15 mouse cellular contexts compared by ENCODE assay signal in the genomic region with DNA sequence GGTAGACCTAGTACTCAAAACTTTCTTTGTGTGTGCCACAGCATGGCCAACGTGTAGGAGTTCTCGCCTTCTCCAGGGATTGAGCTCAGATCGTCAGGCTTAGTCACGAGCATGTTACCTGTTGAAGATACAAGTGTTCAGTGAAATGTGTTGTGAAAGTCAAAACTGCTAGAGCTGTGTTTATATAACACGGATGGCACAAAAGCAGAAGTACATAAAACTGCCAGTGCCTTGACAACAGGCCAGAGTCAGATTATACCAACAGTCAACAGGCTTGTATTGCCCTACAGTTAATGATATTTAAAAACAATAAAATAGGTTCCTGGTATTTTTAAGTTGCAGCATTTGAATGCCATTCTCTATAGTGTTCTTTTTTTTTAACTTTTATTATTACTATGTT. TPM values are rescaled to one million over a fixed set of nuclear protein-coding genes. Genes with fewer than 3 reads are reported as not detected.
"Had no signal": no experiment of that assay in that cellular context is flagged by ENCODE, and none has a peak within 500 bp of the region (broad histone marks: within the 10 kb centered on the region; RNA-seq: fewer than 3 reads in every experiment).

No protein-coding gene starts in this region.

- H3K4me3 ChIP-seq: limb, embryonic 12.5 days; limb, embryonic 15.5 days; midbrain, embryonic 15.5 days; neural tube, embryonic 12.5 days; neural tube, embryonic 15.5 days had no signal

- H3K4me2 ChIP-seq: limb, embryonic 12.5 days; limb, embryonic 15.5 days; liver, embryonic 11.5 days; lung, embryonic 14.5 days; midbrain, embryonic 11.5 days; midbrain, embryonic 15.5 days; neural tube, embryonic 12.5 days; neural tube, embryonic 15.5 days had no signal

- H3K27me3 ChIP-seq: limb, embryonic 12.5 days; limb, embryonic 15.5 days; midbrain, embryonic 15.5 days; neural tube, embryonic 12.5 days; neural tube, embryonic 15.5 days had no signal

- H3K4me1 ChIP-seq: limb, embryonic 12.5 days; limb, embryonic 15.5 days; midbrain, embryonic 15.5 days; neural tube, embryonic 12.5 days; neural tube, embryonic 15.5 days had no signal

- H3K9me3 ChIP-seq: limb, embryonic 12.5 days; limb, embryonic 15.5 days; midbrain, embryonic 15.5 days; neural tube, embryonic 12.5 days; neural tube, embryonic 15.5 days had no signal

- DNase-seq: right cerebral cortex, adult 18-20 months; right cerebral cortex, postnatal 14 days; thymus, adult 2 months had no signal

- ATAC-seq: liver, postnatal 0 days; midbrain, embryonic 15.5 days had no signal

- H3K27ac ChIP-seq: limb, embryonic 12.5 days; limb, embryonic 15.5 days; liver, embryonic 14.5 days; macrophage; midbrain, embryonic 15.5 days; neural tube, embryonic 12.5 days; neural tube, embryonic 15.5 days; stomach, postnatal 0 days had no signal

- H3K9ac ChIP-seq: limb, embryonic 12.5 days; limb, embryonic 15.5 days; liver, embryonic 14.5 days; liver, postnatal 0 days; lung, embryonic 14.5 days; midbrain, embryonic 15.5 days; neural tube, embryonic 12.5 days; neural tube, embryonic 15.5 days had no signal

RNA-seq across cellular contexts. Expression of a gene that starts 41.6 kb away (rescaled TPM):
- polyA plus RNA-seq: macrophage had no signal
